Mouse (Mus musculus): ENCODE measurements at regions not wholly inside any gene's neighbourhood (a gene's known extent, or its start where the extent isn't known, plus 50 kb on each side); places are given as distances from the start of the nearest gene placed in this dataset.

DNA sequence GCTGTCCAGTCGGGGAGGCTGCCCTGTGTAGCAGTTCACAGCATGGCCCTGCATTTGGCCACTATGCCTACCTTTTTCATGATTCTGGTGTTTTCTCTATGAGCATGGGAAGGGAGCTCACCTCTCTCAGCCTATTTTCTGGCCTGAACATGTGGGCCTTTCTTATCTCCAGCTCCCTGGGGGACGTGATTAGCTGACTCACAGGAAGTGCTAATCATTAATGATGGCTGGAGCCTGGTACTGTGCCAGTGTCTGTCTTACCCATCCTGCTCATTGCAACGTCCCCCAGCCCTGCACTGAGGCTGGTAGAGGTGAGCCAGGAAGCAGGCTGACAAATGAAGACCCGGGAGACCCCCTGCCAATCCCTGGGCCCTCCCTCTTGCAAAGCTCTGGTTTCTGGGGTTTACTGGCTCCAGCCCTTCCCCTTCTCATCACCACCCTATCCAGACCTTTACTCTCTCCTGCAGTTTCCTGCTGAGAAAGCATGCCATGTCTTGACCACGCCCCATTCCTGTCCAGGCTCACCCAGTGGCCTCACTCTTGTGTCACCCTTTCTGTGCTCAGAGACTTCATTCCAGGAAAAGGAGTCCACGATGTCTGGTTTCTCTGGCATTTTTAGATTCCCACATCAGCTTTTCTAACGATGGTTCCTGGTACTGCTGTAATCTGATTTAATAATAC lies 219.8 kb downstream of the Tex36 start:
- no peak for DNase-seq (ENCODE audit: low spot score)
- intact Hi-C loops (cut with DNase I) = no loop called here

DNA sequence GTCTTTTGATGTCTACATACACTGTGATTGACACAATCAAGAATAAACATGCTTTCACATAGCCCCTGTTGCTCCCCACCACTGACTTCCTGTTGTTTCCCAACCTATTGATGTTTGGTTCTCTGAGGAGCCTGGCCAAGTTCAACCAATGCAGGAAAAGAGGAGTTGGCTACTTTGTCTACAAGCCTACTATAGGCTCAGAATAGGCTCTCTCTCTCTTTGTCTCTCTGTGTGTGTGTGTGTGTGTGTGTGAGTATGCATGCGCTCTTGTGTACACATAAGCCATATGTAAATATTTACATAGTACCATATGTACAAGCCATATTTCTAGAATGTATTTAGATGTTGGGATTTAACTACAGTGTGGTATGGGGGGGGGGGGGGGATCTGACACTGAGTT lies 222.6 kb downstream of the Tex36 start:
- no peak for DNase-seq (ENCODE audit: low spot score)
- intact Hi-C loops (cut with DNase I) = no loop called here

DNA sequence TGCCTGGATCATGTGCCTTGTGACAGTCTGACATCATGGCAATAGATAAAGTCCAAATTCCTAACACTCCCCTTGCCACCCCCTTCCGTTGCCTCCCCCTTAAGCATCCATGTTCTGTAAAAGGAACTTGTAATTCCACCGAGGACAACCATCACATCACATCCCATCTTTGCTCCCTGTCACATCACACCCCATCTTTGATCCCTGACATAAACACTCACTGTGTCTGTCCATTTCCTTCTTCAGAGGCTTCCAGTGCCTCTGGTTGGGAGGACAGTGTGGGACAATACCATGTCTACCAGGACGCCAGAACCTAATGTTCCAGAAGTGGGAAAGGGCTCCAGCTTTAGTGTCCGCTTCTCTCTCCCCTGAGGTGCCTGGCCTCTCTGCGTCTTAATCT lies 223.6 kb downstream of the Tex36 start:
- no peak for DNase-seq (ENCODE audit: low spot score)
- intact Hi-C loops (cut with DNase I) = no loop called here

DNA sequence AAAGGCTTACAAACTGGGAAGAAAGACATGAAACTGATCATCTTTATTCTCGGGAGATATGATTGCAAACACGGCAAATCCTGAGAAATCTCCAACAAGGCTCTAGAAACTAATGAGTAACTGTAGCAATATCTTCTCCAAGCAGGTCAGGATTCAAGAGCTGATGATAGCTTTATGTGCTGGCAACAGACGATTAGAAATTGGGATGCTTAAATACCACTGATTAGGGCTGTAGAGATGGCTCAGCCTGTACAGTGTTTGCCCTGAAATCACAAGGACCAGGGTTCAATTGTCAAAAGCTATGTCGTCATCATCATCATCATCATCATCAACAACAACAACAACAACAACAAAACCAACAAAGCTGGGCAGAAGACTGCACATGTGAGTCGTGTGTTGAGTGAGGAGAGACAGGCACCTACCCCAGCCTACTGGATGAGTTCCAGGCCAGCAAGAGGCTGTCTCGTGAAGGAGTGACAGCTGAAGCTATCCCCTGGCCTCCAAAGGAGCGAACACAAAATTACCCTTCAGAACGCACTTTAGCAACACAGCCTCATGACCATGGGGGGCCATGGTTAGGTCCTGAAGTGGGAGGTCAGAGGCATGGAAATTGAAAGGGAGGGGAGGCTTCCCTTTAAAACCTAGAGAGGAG lies 225.0 kb downstream of the Tex36 start:
- intact Hi-C loops (cut with DNase I) = no loop called here
- no peak for DNase-seq (ENCODE audit: low spot score)

DNA sequence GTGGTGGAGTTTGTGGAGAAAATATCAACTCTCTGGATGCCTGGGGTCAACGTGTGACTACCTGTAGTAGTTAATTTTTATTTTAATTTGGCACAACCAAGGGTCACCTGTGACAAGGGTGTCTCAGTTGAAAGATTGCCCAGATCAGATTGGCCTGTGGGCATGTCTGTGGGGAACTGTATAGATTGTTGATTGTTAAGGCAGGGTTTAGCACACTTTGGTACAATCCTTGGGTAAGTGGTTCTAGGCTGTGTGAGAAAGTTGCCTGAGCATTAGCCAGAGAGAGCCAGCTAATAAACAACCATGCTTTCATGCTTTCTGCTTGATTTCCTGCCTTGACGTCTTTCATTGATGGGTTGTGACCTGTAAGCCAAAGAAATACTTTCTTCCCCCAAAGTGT lies 229.3 kb downstream of the Tex36 start:
- intact Hi-C loops (cut with DNase I) = no loop called here

DNA sequence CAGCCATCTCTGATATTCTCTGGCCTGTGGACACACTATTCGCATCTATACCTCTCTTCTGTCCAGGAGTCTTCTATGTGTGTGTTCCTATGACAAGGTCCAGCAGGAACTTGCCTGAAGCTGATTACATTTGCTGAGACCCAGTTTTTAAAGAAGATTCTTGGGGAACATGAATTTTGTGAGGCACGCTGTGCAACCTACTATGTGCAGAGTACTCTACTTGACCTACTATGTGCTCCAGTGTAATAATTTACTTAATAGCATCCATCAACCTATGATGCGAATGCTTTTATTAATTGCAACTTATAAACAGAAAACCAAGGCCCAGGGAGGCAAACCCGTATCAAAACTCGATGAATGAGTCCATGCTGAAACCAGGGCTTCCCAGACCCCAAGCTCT lies 231.4 kb downstream of the Tex36 start:
- DNase-seq (ENCODE audit: low spot score) = no peak
- intact Hi-C loops (cut with DNase I) = no loop called here

More for the DNA sequence above, 229.3 kb downstream of the Tex36 start:
- DNase-seq (ENCODE audit: low spot score) = no peak

DNA sequence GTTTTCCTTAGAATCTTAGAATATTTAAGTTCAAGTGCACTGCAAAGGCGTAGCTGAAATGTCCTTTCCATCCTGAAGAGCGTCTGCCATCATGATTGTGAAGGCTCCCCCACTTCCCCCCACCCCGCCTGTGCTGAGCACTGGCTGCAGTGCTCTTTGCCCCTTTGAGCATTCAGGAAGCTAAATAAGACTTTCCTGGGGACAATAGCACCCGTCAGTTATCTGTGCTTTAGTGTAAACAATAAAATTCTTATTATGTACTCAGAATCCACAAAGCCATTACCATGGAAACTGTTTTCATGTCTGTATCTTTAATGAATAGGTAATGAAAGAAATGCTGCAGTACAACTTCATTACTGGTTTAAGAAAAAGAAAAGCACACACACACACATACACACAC lies 237.4 kb downstream of the Tex36 start:
- intact Hi-C loops (cut with DNase I) = no loop called here
- no peak for DNase-seq (ENCODE audit: low spot score)

DNA sequence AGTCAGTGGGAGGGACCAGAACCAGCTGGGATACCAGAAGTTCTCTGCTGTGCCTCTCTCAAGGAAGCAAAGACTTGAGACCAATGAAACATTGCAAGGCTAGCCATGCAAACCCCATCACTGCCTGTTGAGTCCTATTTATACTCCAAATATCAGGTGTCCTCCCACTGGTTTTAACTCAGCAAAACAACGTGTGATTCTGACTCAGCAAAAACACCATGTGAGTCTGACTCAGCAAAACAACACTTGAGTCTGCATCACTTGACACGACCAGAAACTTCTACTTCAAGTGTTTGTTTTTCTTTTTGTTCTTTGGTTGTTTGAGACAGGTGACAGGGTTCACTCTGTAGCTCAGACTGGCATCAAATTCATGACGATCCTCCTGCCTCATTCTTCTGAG lies 204.6 kb upstream of the Ctbp2 start:
- intact Hi-C loops (cut with DNase I) = no loop called here
- no peak for DNase-seq (ENCODE audit: low spot score)

DNA sequence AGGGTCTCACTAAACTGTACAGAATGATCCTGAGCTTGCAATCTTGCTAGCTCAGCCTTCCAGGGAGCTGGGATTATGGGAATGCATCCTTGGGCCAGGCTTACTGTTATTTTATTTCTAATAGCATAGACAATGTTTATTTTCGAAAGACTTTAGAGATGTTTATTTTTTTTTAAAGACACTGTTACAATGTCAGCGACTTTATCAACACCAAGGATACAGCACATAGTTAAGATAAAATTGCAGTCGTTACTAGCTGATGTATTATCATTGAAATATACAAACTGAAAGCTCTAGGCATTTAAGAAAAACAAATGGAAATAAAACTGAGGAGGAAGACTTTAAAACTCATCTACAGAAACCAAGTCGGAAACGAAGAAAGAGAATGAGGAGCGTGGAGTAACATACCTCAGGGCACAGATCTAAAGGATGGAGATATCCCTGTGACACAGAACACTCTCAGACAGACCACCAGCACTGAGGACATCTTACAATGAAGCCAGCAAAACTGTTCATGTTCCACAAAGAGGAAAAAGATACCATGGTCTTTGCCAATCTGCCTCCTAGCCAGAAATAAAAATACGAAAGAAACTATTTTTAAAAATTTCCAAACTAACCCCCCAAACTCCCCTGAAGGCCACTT lies 201.5 kb upstream of the Ctbp2 start:
- DNase-seq (ENCODE audit: low spot score) = no peak
- intact Hi-C loops (cut with DNase I) = no loop called here

DNA sequence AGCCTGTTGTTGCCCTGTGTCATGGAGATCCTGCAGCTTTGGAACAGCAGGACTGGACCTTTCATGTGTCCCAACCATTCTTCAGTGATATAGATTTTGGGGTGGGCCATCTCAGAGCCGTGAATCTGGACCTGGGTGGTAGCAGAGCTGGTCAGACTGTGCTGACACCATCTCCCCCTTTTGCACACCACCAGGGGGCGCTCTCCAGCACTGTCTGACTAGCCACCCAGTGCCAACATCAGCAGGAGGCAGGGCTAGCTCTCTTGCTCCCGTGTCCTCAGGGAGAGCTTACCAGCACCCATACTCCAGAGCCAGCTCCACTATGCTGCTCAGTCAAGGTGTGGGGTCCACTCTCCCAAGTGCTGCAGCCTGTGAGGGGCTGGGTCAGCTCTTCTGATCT lies 199.8 kb upstream of the Ctbp2 start:
- intact Hi-C loops (cut with DNase I) = no loop called here
- no peak for DNase-seq (ENCODE audit: low spot score)

DNA sequence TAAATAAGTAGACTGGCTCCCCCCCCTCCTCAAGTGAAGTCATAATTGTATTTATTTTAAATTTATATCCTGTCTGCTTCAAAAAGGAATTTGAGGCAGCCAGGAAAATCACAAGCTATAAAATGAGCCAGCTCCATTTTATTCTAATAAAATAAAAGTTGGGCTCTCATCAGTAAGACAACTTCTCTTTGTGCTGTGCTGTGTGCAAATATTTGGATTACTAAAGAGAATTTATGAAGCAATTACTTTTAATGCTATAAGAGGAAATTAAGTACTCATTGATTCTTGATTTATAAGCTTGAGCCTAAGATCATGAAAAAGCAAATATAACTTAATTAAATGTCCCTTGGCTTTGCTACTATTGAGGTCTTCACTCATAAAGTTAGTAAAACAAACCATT lies 193.4 kb upstream of the Ctbp2 start:
- no peak for DNase-seq (ENCODE audit: low spot score)
- intact Hi-C loops (cut with DNase I) = no loop called here

DNA sequence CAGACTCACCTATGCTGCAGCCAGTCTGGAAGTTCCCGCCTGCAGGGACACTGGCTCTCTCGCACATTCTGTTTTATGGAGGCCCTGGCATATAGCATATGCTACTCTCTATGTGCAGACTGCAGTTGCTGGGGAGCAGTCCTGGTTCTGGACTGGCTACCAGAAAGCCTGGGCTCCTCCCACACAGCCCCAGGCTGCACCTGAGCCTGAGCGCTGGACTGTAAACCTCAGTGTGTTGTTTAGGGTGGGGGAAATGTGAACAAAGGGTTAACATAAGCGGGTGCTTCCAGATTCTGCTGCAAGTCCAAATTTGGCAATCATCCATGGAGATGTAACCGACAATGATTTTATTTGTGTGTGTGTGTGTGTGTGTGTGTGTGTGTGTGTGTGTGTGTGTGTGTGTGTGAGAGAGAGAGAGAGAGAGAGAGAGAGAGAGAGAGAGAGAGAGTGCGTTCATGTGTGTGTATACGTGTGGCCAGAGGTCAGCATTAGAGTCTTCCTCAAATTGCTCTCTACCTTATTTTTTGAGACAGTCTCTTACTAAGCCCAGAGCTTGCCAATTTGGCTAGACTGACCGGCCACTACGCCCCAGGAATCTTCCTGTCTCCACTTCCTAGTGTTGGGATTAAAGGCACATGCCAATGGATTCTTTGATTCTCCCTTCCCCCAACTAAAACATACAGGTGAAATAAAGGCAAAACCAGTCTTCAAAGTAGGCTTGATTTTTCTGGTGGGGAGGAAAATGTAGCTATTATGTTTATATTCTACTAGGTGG lies 192.7 kb upstream of the Ctbp2 start:
- DNase-seq (ENCODE audit: low spot score) = no peak
- intact Hi-C loops (cut with DNase I) = no loop called here

DNA sequence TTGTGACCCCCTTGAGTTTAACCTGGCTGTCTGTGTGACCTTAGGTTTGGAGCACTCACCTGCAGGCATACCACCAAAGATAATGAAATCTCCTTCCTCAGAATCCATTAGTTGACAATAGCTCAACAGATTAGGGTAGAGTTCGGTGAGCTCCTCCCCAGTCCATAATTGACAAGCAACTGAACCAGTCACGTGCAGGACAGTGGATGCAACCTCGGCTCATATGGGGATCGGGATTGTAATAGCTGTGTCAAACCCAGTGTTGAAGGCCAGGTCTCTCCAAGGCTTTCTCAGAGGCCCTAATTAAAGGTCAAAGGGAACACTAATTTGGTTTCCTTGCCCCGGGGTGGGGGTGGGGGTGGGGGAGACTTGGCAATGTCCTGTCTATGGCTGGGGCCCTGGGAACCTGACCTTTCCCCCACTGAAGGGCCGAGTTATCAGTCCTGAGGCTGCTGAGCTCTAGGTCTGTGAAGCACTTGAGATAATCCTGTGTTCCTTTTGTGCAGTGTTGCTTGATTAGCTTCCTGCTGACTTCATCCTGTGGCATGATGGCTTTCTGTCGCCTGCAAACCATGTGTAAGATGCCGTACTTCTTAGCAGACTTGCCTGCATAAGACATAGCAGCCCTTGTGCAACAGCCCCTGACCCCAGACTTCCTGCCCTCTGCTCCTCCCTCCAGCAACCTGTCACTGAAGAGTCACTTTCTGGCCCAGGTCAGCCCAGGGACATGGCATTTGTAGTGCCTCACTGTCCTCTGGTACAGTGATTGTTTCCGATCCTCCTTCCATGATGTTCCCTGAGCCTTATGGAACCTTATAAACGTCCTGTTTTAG lies 191.3 kb upstream of the Ctbp2 start:
- no peak for DNase-seq (ENCODE audit: low spot score)
- intact Hi-C loops (cut with DNase I) = no loop called here

DNA sequence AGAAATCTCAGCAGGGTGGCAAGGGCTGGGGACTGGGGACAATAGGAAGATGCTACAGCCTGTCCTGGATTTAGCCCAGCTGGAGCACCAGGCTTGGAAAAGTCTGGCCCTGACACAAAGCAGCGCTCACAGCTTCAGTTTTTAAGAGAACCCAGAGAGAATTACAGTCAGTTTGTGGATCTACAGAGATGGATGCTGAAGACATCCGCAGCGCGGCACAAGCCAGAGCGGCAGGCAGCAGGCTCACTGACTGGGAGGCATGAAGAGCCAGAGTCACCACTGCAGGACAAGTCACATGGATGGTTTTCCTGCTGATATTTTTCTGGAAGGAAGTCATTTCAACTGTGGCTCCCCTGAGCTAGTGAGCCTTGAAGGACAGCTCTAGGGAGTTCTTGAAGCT lies 189.0 kb upstream of the Ctbp2 start:
- intact Hi-C loops (cut with DNase I) = no loop called here
- no peak for DNase-seq (ENCODE audit: low spot score)

DNA sequence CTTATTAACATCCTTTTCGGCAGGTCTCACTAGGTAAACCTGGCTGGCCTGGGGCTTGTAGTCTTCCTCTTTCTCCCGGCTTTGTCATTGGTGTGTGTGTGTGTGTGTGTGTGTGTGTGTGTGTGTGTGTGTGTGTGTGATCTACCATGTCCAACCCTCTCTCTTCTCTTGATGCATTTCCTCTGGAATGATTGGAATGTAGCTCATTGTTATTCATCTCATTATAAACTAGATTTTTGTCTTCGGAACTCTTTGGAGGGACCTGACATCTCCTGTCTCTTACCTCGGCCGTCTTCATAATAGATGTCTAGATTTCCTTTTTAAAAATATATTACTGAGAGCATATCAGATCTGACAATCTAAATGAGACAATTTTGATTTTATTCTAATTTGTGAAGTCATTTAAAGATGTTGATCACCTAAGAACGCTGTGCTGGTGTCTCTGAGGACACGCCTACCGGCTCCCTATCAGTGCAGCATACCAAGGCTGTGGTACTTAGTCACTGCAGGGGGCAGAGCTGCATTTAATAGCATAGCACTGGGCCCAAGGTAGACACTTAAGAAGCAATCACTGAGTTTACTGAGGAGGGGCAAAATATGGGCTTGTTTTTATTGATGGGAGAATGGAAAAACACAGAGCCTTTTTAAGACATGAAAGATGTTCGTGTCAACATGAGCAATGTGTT lies 187.1 kb upstream of the Ctbp2 start:
- intact Hi-C loops (cut with DNase I) = no loop called here
- no peak for DNase-seq (ENCODE audit: low spot score)

DNA sequence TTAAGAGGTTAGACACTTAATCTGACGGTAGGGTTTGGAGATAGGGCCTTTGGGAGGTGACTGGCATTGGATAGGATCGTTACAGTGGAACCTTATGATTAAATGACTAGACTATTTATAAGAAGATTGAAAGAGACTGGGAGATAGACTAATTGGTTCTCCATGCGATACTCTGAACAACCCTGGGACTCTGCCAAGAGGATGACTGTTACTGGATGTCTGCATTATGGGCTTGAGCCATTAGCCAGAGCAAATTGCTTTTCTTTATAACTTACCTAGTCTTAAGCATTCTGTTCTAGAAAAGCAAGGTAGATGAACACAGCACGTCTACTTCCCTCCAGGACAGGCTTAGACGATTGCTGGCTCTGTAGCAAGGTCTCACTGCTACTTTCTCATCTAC lies 180.3 kb upstream of the Ctbp2 start:
- intact Hi-C loops (cut with DNase I) = no loop called here
- DNase-seq (ENCODE audit: low spot score) = no peak

DNA sequence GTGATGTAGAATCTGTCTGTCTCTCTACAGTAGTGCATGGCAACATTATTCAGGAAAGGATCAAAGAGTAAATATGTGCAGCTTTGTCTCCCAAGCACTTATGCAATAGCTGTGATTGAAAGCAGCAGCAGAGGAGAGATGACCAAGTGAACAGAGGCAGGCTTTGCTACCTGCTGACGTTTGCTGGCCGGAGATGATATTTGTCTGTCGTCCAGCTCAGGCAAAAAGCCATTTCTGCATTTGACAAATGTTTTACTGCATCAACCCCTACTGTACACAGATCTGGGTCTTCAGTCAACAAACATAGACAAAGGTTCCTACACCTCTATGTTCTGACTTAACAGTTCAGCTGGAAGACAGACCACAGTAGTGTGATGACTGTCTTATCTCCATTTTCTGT lies 166.3 kb upstream of the Ctbp2 start:
- no peak for DNase-seq (ENCODE audit: low spot score)
- intact Hi-C loops (cut with DNase I) = no loop called here

DNA sequence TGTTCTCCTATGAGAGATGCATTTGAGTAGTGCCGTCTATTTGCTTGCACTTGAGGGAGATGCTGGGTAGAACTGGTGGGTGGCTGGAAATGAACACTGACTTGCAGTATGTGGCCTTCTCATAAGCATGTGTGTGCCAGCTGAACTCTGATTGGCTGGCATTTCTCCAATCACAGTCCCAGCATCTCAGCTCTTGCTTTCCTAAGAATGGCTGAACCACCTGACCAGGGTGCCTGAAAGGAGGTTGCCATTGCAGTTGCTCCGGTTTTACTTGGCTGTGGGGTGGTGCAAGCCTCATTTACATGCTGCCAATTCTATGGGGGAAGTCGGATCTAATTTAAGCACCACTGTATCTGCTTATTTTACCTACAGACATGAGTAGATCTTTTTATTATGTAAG lies 164.1 kb upstream of the Ctbp2 start:
- DNase-seq (ENCODE audit: low spot score) = no peak
- intact Hi-C loops (cut with DNase I) = no loop called here

DNA sequence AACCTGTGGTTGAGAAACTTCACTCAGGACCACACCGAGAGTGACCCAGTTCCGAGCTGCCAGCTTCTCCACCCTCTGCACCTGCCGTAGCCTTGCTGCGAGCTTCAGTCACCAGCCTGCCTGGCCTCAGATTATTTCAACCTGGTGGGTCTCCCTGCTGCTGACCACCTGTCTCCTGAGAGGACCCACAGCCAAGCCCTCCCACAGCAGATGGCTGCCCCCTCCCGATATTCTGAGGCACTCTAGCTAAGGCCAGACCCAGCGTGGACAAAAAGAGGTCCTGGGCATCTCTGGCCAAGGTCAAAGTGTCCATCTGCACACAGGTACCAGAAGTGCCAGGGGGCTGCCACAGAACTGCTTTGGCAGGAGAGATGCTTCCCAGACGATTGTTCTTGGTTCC lies 162.7 kb upstream of the Ctbp2 start:
- intact Hi-C loops (cut with DNase I) = no loop called here
- DNase-seq (ENCODE audit: low spot score) = no peak

DNA sequence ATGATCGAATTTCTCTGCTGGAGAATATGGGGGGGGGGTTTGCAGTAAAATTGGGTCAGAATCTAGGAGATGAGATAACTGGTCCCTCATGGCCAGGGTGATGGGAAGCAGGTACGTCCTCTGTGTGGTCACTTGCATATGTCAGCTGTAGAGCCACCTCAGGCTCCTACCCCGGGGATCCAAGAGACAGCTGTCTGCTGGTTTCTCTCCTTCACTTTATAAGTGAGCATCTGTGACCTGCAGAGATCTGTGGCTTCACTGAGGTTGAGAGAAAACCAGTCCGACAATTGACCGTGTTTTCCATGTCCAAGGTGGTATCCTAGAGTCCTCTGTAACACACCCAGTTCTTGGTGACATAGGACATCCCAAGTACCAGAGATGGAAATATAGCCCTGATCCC lies 162.1 kb upstream of the Ctbp2 start:
- intact Hi-C loops (cut with DNase I) = no loop called here

More for the DNA sequence above, 162.1 kb upstream of the Ctbp2 start:
- no peak for DNase-seq (ENCODE audit: low spot score)

All from heart, postnatal 25 days (tissue).